Mouse (Mus musculus) heart, embryonic 12.5 days (tissue): Measurements from ENCODE around the gene Hdac8. TPM values are rescaled to one million over a fixed set of nuclear protein-coding genes. Genes with fewer than 3 reads are reported as not detected.

Experiments
- ATAC-seq: fragments of 200-750 bp; cut with Nextera tagmentation; 2 replicates; pipeline ENCODE4 v1.8.0; 2017; ENCODE audit warnings: moderate TSS enrichment, moderate library complexity; ENCODE audit not compliant: insufficient number of reproducible peaks, low FRiP score
- H3K27ac ChIP-seq: fragments of 300-500 bp; sonication (generic); 2 replicates; pipeline ENCODE4 v1.5.1; 2016; ENCODE audit warnings: mild to moderate bottlenecking, moderate library complexity; ENCODE audit not compliant: poor library complexity, severe bottlenecking
- H3K27me3 ChIP-seq: fragments of 300-500 bp; sonication (generic); replicated peaks from 2 replicates; pipeline ENCODE4 v1.6.1; 2016; ENCODE audit warnings: mild to moderate bottlenecking, moderate library complexity
- H3K36me3 ChIP-seq: fragments of 300-500 bp; sonication (generic); 2 replicates; pipeline ENCODE4 v1.6.1; 2016; ENCODE audit warnings: mild to moderate bottlenecking, moderate library complexity
- H3K4me1 ChIP-seq: fragments of 300-500 bp; sonication (generic); replicated peaks from 2 replicates; pipeline ENCODE4 v1.6.1; 2016; ENCODE audit warnings: mild to moderate bottlenecking
- H3K4me2 ChIP-seq: fragments of 300-500 bp; sonication (generic); 2 replicates; pipeline ENCODE4 v1.6.1; 2016; ENCODE audit warnings: mild to moderate bottlenecking, moderate library complexity
- H3K4me3 ChIP-seq: fragments of 300-500 bp; sonication (generic); 2 replicates; pipeline ENCODE4 v1.5.1; 2016; ENCODE audit warnings: mild to moderate bottlenecking
- H3K9ac ChIP-seq: fragments of 300-500 bp; sonication (generic); 2 replicates; pipeline ENCODE4 v1.6.1; 2016; ENCODE audit warnings: mild to moderate bottlenecking, moderate library complexity
- H3K9me3 ChIP-seq: fragments of 300-500 bp; sonication (generic); replicated peaks from 2 replicates; pipeline ENCODE4 v1.6.1; 2016; ENCODE audit warnings: mild to moderate bottlenecking, moderate library complexity
- WGBS: fragments of 180-500 bp; shearing (Covaris S2); methylation state at CpG from one replicate; pipeline ENCODE4 v1.1.7; 2016; 5-methylcytosine and 5-hydroxymethylcytosine counted together
- polyA plus RNA-seq: library from polyadenylated mRNA; unstranded; fragments of >200 nt; fragmentation: Nextera tagmentation; extraction: Ambion mirVana; gene quantifications from 2 replicates; pipeline ENCODE4 v1.2.1, GENCODE M21; 2016

Gene Hdac8
- polyA plus RNA-seq, 1 experiment from 2014 or later, result 6.8 TPM

DNA sequence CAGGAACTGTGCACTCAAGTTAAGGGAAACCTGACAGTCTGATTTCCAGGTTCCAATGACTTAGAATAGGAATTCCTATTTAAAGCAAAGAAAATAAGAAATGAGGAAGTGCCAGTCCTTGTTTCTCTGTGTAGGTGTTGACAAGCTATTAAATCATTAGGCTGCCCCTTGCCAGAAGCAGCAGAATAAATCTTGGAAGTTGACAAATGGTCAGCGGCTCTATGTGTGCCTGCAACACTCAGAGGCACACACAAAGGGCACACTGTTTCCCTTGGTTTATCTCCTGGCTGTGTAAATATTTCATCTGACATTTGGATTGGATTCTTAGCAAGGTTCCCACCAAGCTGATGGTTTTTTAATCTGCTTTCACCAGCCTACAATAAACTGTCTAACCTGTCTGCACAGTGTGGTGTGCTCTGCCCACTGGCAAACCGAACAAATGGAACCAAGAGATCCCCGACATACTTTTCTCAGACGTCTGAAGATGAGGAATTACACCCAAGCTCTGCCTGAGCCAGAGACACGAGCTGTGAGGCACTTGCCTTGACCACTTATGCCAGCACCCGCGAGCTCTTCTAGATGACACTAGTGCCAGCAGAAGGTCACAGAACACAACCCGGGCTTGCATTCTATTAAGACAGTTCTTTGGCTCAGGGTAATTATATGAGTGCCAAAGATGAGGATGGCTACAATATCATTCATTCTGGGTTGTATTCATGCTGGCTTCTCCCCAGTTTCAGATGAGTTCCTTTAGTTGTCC, 165.6 kb downstream of the Hdac8 start:
- 50% methylated on average over 8 of the region's 8 CpGs for WGBS
- Histone ChIP-seq H3K27me3 (no peaks in the 10 kb centered on the region), H3K9ac (no peak overlapping the region), H3K4me2 (no peak overlapping the region), H3K27ac (no peak overlapping the region), H3K4me1 (0 out of 2 replicates have a peak, but pooled peaks cover 6% of the 10 kb centered on the region), H3K4me3 (no peak overlapping the region), H3K36me3 (no peaks in the 10 kb centered on the region), H3K9me3 (no peaks in the 10 kb centered on the region)
- no peak for ATAC-seq

- H3K9me3 ChIP-seq, result no peaks in the 10 kb centered on the region
- ATAC-seq, result no peak
- no peak overlapping the region for H3K4me2 ChIP-seq
- no peak overlapping the region for H3K4me3 ChIP-seq
- WGBS, result 54% methylated on average over 3 of the region's 3 CpGs
- no peak overlapping the region for H3K9ac ChIP-seq
- H3K4me1 ChIP-seq, result no peaks in the 10 kb centered on the region
- no peaks in the 10 kb centered on the region for H3K36me3 ChIP-seq
- H3K27ac ChIP-seq, result no peak overlapping the region
- H3K27me3 ChIP-seq, result peaks cover 11% of the 10 kb centered on the region
Observed at GRCm38 (mm10) chrX:102319696-102320095, 185.5 kb downstream of the Hdac8 start.

DNA sequence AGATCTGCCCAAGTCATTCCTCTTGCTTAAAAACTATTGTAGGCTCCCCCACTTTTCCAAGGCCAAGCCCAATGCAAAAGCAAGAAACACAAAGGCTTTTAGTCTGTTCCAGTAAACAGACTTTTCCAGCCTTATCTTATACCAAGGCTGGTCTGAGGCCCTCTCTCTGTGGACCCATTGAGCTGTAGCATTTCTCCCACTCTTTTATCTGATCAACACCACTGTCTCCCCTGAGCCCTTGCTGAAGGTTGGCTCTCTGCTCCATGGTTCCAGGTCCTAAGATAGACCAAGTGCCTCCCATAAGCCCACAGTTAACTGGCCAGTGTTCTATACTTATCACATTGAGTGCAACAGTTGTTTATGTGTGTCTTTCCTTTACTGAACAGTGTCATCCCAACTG, 185.9 kb downstream of the Hdac8 start:
- ATAC-seq, result no peak
- Histone ChIP-seq H3K27me3 (peaks cover 11% of the 10 kb centered on the region), H3K4me1 (no peaks in the 10 kb centered on the region), H3K9ac (no peak overlapping the region), H3K27ac (no peak overlapping the region), H3K4me3 (no peak overlapping the region), H3K4me2 (no peak overlapping the region), H3K36me3 (no peaks in the 10 kb centered on the region), H3K9me3 (no peaks in the 10 kb centered on the region)

- H3K4me1 ChIP-seq, result no peaks in the 10 kb centered on the region
- no peak overlapping the region for H3K4me2 ChIP-seq
- H3K9me3 ChIP-seq, result no peaks in the 10 kb centered on the region
- H3K27me3 ChIP-seq, result peaks cover 11% of the 10 kb centered on the region
- ATAC-seq, result no peak
- WGBS, result 60% methylated on average over 5 of the region's 5 CpGs
- H3K4me3 ChIP-seq, result no peak overlapping the region
- no peak overlapping the region for H3K27ac ChIP-seq
- no peaks in the 10 kb centered on the region for H3K36me3 ChIP-seq
- H3K9ac ChIP-seq, result no peak overlapping the region
Observed at GRCm38 (mm10) chrX:102318782-102319181, 186.4 kb downstream of the Hdac8 start.

DNA sequence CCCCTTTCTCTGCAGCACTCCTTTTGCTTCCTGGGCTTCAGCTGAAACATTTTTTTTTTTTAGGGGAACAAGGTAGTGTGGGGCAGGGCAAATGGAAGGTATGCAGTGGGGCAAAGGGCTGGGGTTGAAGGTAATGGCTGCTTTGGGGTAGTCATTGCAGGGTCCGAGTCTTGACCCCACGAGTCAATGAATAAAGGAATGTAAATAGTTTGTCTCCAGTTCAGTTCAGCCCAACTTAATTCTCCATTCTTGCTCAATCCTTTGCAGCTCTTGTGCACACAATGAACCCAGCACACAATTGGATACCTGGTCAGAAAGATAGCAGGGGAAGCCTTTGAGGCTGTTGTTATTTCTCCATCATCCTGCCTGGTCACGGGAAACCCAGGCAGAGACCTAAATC, 194.0 kb downstream of the Hdac8 start:
- WGBS, result 78% methylated on average over 3 of the region's 3 CpGs
- Histone ChIP-seq H3K27ac (no peak overlapping the region), H3K4me3 (no peak overlapping the region), H3K36me3 (no peaks in the 10 kb centered on the region), H3K9ac (no peak overlapping the region), H3K4me1 (peaks cover 10% of the 10 kb centered on the region; the same call in 1 of the 2 replicates), H3K4me2 (no peak overlapping the region), H3K27me3 (peaks cover 22% of the 10 kb centered on the region; the same call in 1 of the 2 replicates), H3K9me3 (no peaks in the 10 kb centered on the region)
- no peak for ATAC-seq

GRCm38 (mm10) chrX:102307511-102307910, 197.6 kb downstream of the Hdac8 start:
- 62% methylated on average over 5 of the region's 5 CpGs for WGBS
- Histone ChIP-seq H3K4me1 (peaks cover 28% of the 10 kb centered on the region), H3K27me3 (peaks cover 32% of the 10 kb centered on the region), H3K36me3 (no peaks in the 10 kb centered on the region), H3K4me3 (no peak overlapping the region), H3K27ac (no peak overlapping the region), H3K4me2 (no peak overlapping the region), H3K9ac (no peak overlapping the region), H3K9me3 (no peaks in the 10 kb centered on the region)
- ATAC-seq, result no peak

- peaks cover 30% of the 10 kb centered on the region for H3K27me3 ChIP-seq
Observed at GRCm38 (mm10) chrX:102305806-102306205, 199.4 kb downstream of the Hdac8 start.

DNA sequence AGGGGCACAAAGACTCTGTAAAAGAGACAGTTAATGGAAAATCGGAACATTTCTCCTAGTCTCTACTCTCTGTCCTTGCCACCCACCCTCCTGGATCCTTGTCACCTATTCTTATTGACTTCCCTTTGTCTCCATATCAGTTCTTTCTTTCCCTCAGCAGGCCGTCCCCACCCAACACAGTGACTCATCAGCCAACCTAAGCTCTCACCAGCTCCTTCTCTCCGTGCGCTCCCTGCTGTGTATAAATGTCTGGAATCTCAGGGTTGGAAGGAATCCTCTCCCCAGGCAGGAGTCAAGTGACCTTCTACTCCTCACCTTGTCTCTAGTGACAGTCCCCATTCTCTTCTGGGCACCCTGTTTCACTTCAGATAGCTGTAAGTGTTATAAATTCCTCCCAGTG, 200.2 kb downstream of the Hdac8 start:
- peak overlapping the region; percentile 33; the same call in 1 of the 2 replicates for H3K27ac ChIP-seq
- H3K4me2 ChIP-seq, result no peak overlapping the region
- H3K4me3 ChIP-seq, result no peak overlapping the region
- no peaks in the 10 kb centered on the region for H3K9me3 ChIP-seq
- H3K9ac ChIP-seq, result no peak overlapping the region
- 40% methylated on average over 4 of the region's 4 CpGs for WGBS
- no peaks in the 10 kb centered on the region for H3K36me3 ChIP-seq
- H3K27me3 ChIP-seq, result peaks cover 27% of the 10 kb centered on the region
- no peak for ATAC-seq
- H3K4me1 ChIP-seq, result peaks cover 33% of the 10 kb centered on the region

More at GRCm38 (mm10) chrX:102305806-102306205, 199.4 kb downstream of the Hdac8 start:
- H3K4me3 ChIP-seq, result no peak overlapping the region
- no peak overlapping the region for H3K27ac ChIP-seq
- no peaks in the 10 kb centered on the region for H3K36me3 ChIP-seq
- H3K9ac ChIP-seq, result no peak overlapping the region
- WGBS, result 58% methylated on average over 4 of the region's 4 CpGs
- H3K4me1 ChIP-seq, result peaks cover 33% of the 10 kb centered on the region
- H3K9me3 ChIP-seq, result no peaks in the 10 kb centered on the region
- no peak overlapping the region for H3K4me2 ChIP-seq
- no peak for ATAC-seq

- no peak for ATAC-seq
- Histone ChIP-seq H3K4me1 (peaks cover 26% of the 10 kb centered on the region), H3K27ac (no peak overlapping the region), H3K4me3 (no peak overlapping the region), H3K4me2 (no peak overlapping the region), H3K36me3 (no peaks in the 10 kb centered on the region), H3K9ac (no peak overlapping the region), H3K27me3 (peaks cover 24% of the 10 kb centered on the region), H3K9me3 (no peaks in the 10 kb centered on the region)
- 48% methylated on average over 3 of the region's 3 CpGs for WGBS
Observed at GRCm38 (mm10) chrX:102302476-102302875, 202.7 kb downstream of the Hdac8 start.

- ATAC-seq, result no peak
- Histone ChIP-seq H3K9me3 (no peaks in the 10 kb centered on the region), H3K4me1 (peaks cover 17% of the 10 kb centered on the region; the same call in 1 of the 2 replicates), H3K4me2 (no peak overlapping the region), H3K36me3 (no peaks in the 10 kb centered on the region), H3K27me3 (0 out of 2 replicates have a peak, but pooled peaks cover 5% of the 10 kb centered on the region), H3K9ac (no peak overlapping the region), H3K27ac (no peak overlapping the region), H3K4me3 (no peak overlapping the region)
- 56% methylated on average over 3 of the region's 3 CpGs for WGBS
Observed at GRCm38 (mm10) chrX:102284889-102285288, 220.3 kb downstream of the Hdac8 start.

- Histone ChIP-seq H3K4me3 (no peak overlapping the region), H3K9ac (no peak overlapping the region), H3K36me3 (no peaks in the 10 kb centered on the region), H3K27ac (no peak overlapping the region), H3K27me3 (peaks cover 29% of the 10 kb centered on the region), H3K4me2 (no peak overlapping the region), H3K9me3 (no peaks in the 10 kb centered on the region), H3K4me1 (no peaks in the 10 kb centered on the region)
- no peak for ATAC-seq
- WGBS, result 80% methylated on average over 14 of the region's 14 CpGs
Observed at GRCm38 (mm10) chrX:102262620-102263345, 242.4 kb downstream of the Hdac8 start.
